In genomic region chr15:81514111-81514971, GRCm38 (mm10) we compare ENCODE assay signal across 8 mouse cellular contexts. TPM values are rescaled to one million over a fixed set of nuclear protein-coding genes. Genes with fewer than 3 reads are reported as not detected.
DNase-seq lines count a peak whose midpoint lies in the region; ATAC-seq lines count a peak whose summit lies in the region.

No protein-coding gene starts in this region.

- peak; percentile 81 for DNase-seq in MEL-GATA-1-ER (ENCODE audit: extremely low read depth, low read depth)
- DNase-seq in cerebellum, adult 9-11 months = peak; percentile 52
- DNase-seq in frontal cortex, adult 2 months (ENCODE audit: extremely low spot score in 1 of 2, low spot score in 1 of 2) = peak; percentile 30 to 65
- peak; percentile 76 for DNase-seq in hindbrain, embryonic 11.5 days (ENCODE audit: low spot score)
- DNase-seq in layer of hippocampus, postnatal 10 days (ENCODE audit: low spot score in 2 of 2) = peak; percentile 70 to 76
- peak; percentile 96 for DNase-seq in lung, postnatal 10 days
- peak; percentile 71 for DNase-seq in ovary, postnatal 14 days (ENCODE audit: low spot score)
- DNase-seq in thymus, postnatal 25 days = peak; percentile 91

- H3K9me3 ChIP-seq in hindbrain, embryonic 11.5 days (ENCODE audit: control insufficient read depth, low read length) = no peaks in the 10 kb centered on the region

- no peaks in the 10 kb centered on the region for H3K36me3 ChIP-seq in hindbrain, embryonic 11.5 days (ENCODE audit: control insufficient read depth, insufficient read depth, low read length)

- H3K9ac ChIP-seq in hindbrain, embryonic 11.5 days (ENCODE audit: low read depth, low read length) = peak overlapping the region; percentile 27; the same call in 1 of the 2 replicates

- no peak for ATAC-seq in hindbrain, embryonic 11.5 days (ENCODE audit: low FRiP score)

- H3K4me1 ChIP-seq in hindbrain, embryonic 11.5 days (replicated peaks; ENCODE audit: control insufficient read depth, insufficient read depth, low read length) = peaks cover 2% of the 10 kb centered on the region; the same call in 1 of the 2 replicates

- peak overlapping the region; percentile 46 for H3K4me2 ChIP-seq in hindbrain, embryonic 11.5 days (replicated peaks; ENCODE audit: low read depth, low read length)

- H3K27me3 ChIP-seq in hindbrain, embryonic 11.5 days (ENCODE audit: control insufficient read depth, insufficient read depth, low read length) = no peaks in the 10 kb centered on the region

- H3K27ac ChIP-seq in hindbrain, embryonic 11.5 days (ENCODE audit: low read depth, low read length) = no peak overlapping the region

- H3K4me3 ChIP-seq in hindbrain, embryonic 11.5 days (ENCODE audit: low read depth, low read length) = peak overlapping the region; percentile 13; the same call in 1 of the 2 replicates

- 12% methylated on average over 18 of the region's 18 CpGs for WGBS in hindbrain, embryonic 11.5 days

RNA-seq across cellular contexts. Expression of gene Rbx1, which starts 48.2 kb away (rescaled TPM):
- polyA plus RNA-seq in frontal cortex, adult 2 months (2012; rRNA removed) = 182 and 193 TPM in 2 replicates
- 531 and 563 TPM in 2 replicates for polyA plus RNA-seq in hindbrain, embryonic 11.5 days (2014; fragmentation: Nextera tagmentation; extraction: Ambion mirVana)
- total RNA-seq in layer of hippocampus, postnatal 10 days (2021) = 100 to 1,000 TPM; 139 to 157 TPM
